Mouse (Mus musculus) lung, adult 2 months (tissue): Measurements from ENCODE around the gene Tmem63c.

Experiments used
- CTCF ChIP-seq: fragments of 200-500 bp; IDR thresholded peaks from 2 replicates; pipeline ENCODE4 v1.5.1; 2011; ENCODE audit warnings: mild to moderate bottlenecking, low read length, control low read depth; ENCODE audit not compliant: insufficient read depth
- POLR2A ChIP-seq: fragments of 200-500 bp; IDR thresholded peaks from 2 replicates; pipeline ENCODE4 v1.6.1; 2011; ENCODE audit warnings: low read depth, mild to moderate bottlenecking, control low read depth, low read length, borderline replicate concordance; ENCODE audit errors: extremely low read depth

GRCm38 (mm10) chr12:87043221-87043620 is 22.1 kb downstream of the Tmem63c start:
- no peak for TF ChIP-seq CTCF
- no peak for TF ChIP-seq POLR2A
